Mouse (Mus musculus) small intestine, adult 2 months (tissue): ENCODE data around the gene Olfr948. TPM values are rescaled to one million over a fixed set of nuclear protein-coding genes. Genes with fewer than 3 reads are reported as not detected.

Source experiments
- H3K27ac ChIP-seq: fragments of 200-500 bp; 2 replicates; pipeline ENCODE4 v1.5.1; 2012; ENCODE audit warnings: low read depth, low read length, control low read depth, inconsistent platforms; ENCODE audit not compliant: insufficient read depth
- H3K27me3 ChIP-seq: fragments of 200-500 bp; 2 replicates; pipeline ENCODE4 v1.6.1; 2012; ENCODE audit warnings: mild to moderate bottlenecking, moderate library complexity, low read length, inconsistent platforms; ENCODE audit not compliant: control insufficient read depth, insufficient read depth
- H3K36me3 ChIP-seq: fragments of 200-500 bp; 2 replicates; pipeline ENCODE4 v1.6.1; 2012; ENCODE audit warnings: mild to moderate bottlenecking, low read length, control low read depth, inconsistent platforms; ENCODE audit not compliant: control insufficient read depth, insufficient read depth
- H3K4me1 ChIP-seq: fragments of 200-500 bp; 2 replicates; pipeline ENCODE4 v1.6.1; 2012; ENCODE audit warnings: low read length, inconsistent platforms, mixed read lengths; ENCODE audit not compliant: control insufficient read depth, insufficient read depth, insufficient read length
- H3K4me3 ChIP-seq: fragments of 200-500 bp; 2 replicates; pipeline ENCODE4 v1.5.1; 2012; ENCODE audit warnings: low read depth, mild to moderate bottlenecking, control low read depth, inconsistent platforms, low read length, moderate library complexity
- CTCF ChIP-seq: fragments of 200-500 bp; IDR thresholded peaks from 2 replicates; pipeline ENCODE4 v1.5.1; 2012; ENCODE audit warnings: low read depth, mild to moderate bottlenecking, control low read depth, inconsistent platforms, low read length, moderate library complexity, mixed read lengths; ENCODE audit not compliant: insufficient replicate concordance, insufficient read length; ENCODE audit errors: extremely low read depth
- POLR2A ChIP-seq: fragments of 200-500 bp; IDR thresholded peaks from 2 replicates; pipeline ENCODE4 v1.6.1; 2012; ENCODE audit warnings: low read depth, mild to moderate bottlenecking, control low read depth, inconsistent platforms, low read length, moderate library complexity
- WGBS: fragments of 180-500 bp; shearing (Covaris S2); methylation state at CpG from one replicate; pipeline ENCODE4 v1.1.7; 2018; 5-methylcytosine and 5-hydroxymethylcytosine counted together
- polyA plus RNA-seq: library from polyadenylated mRNA; depleted of rRNA; stranded (reverse); fragments of >200 nt; gene quantifications from 2 replicates; pipeline ENCODE4 v1.2.3, GENCODE M21; 2012; rRNA removed

Gene Olfr948
- not detected in 2 replicates for polyA plus RNA-seq

DNA sequence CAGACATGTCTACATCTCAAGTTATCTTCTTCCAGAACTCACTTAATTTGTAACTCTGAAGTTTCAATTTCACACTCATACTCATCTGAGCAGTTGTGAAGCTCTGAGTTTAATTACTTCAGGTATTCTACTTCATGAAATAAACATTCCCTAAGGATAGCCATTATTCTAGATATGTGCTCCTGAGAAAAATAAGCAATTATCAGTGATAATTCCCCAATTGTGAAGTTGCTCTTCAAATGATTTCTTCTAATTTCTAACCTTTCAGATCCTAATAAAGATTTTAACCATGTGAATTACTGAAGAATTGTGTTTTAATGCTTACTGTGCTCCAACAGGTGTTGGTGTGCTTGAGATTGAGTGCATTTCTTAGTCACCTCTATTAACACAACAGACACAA lies at the start of gene Olfr948:
Gene Olfr948 (minus strand): TSS at position 101 of the 400 bp plus-strand sequence.
- Histone ChIP-seq H3K36me3 (no peaks in the 10 kb centered on the region), H3K27ac (no peak within 1 kb of the TSS), H3K4me1 (no peaks in the 10 kb centered on the region), H3K4me3 (no peak within 1 kb of the TSS), H3K27me3 (no peaks in the 10 kb centered on the region)
- TF ChIP-seq CTCF (no peak), POLR2A (no peak)

DNA sequence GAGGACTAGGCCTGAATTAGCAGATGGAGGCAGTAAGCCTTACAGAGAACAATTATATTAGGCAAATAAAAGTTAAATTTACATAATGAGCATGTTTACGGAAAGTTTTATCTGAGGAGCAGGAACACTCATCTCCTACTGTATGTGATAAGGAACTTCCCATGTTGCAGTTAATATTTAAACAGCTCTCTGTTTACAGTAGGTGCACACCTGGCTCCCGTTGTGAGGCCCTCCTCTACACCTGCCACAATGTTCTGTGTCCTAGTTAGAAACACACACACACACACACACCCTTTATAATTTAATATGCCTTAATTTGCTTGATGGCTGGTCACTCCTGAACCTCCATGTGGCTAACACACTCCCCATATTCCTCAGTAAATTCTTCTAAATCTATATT lies 38.7 kb downstream of the Olfr948 start:
- H3K27me3 ChIP-seq: no peaks in the 10 kb centered on the region
- H3K4me3 ChIP-seq: no peak overlapping the region
- 29% methylated on average over 2 of the region's 2 CpGs for WGBS
- H3K4me1 ChIP-seq: no peaks in the 10 kb centered on the region
- TF ChIP-seq POLR2A: no peak
- TF ChIP-seq CTCF: no peak
- no peak overlapping the region for H3K27ac ChIP-seq
- no peaks in the 10 kb centered on the region for H3K36me3 ChIP-seq

DNA sequence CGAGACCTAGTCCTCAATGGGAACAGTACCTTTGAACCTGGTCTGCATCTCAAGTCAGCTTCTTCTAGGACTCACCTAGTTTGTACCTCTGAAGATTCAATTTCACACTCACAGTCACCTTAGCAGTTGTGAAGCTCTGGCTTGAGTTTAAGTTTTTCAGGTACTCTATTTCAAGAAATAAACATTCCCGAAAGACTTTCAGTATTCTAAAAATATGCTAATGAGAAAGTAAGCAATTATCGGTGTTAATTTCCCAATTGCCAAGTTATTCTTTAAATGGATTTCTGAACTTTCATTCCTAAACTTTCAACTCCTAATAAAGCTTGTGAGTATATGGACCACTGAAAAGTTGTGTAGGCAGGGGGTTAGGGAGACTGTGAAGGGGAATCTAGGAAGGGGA lies 49.1 kb downstream of the Olfr948 start, which contains the start of gene Olfr945:
Gene Olfr945 (minus strand): TSS at position 101 of the 400 bp plus-strand sequence.
- Histone ChIP-seq H3K27me3 (no peaks in the 10 kb centered on the region), H3K27ac (no peak within 1 kb of the TSS), H3K4me3 (no peak within 1 kb of the TSS), H3K4me1 (no peaks in the 10 kb centered on the region), H3K36me3 (no peaks in the 10 kb centered on the region)
- TF ChIP-seq POLR2A (no peak), CTCF (no peak)
- 83% methylated on average over 3 of the region's 3 CpGs for WGBS

Other genes with a start within 250 kb of the Olfr948 start
- gene Olfr938, start 247.2 kb downstream of the Olfr948 start, polyA plus RNA-seq: not detected in 2 replicates
- not detected in 2 replicates for gene Olfr27, start 197.9 kb downstream of the Olfr948 start, polyA plus RNA-seq
- gene Olfr943, start 159.7 kb downstream of the Olfr948 start, polyA plus RNA-seq: not detected in 2 replicates
- not detected in 2 replicates for gene Olfr944, start 124.1 kb downstream of the Olfr948 start, polyA plus RNA-seq
- not detected in 2 replicates for gene Olfr1537, start 76.1 kb downstream of the Olfr948 start, polyA plus RNA-seq
- gene Olfr945, start 49.2 kb downstream of the Olfr948 start, polyA plus RNA-seq: not detected in 2 replicates
- gene Olfr951, start 61.4 kb upstream of the Olfr948 start, polyA plus RNA-seq: not detected in 2 replicates
- gene Olfr952, start 101.1 kb upstream of the Olfr948 start, polyA plus RNA-seq: not detected in 2 replicates
- gene Olfr954, start 130.7 kb upstream of the Olfr948 start, polyA plus RNA-seq: not detected in 2 replicates
- not detected in 2 replicates for gene Olfr955, start 145.9 kb upstream of the Olfr948 start, polyA plus RNA-seq
- not detected in 2 replicates for gene Olfr44, start 167.9 kb upstream of the Olfr948 start, polyA plus RNA-seq
- gene Olfr957, start 189.8 kb upstream of the Olfr948 start, polyA plus RNA-seq: not detected in 2 replicates
- gene Olfr958, start 228.0 kb upstream of the Olfr948 start, polyA plus RNA-seq: not detected in 2 replicates
- not detected in 2 replicates for gene Olfr959, start 249.5 kb upstream of the Olfr948 start, polyA plus RNA-seq